Mouse (Mus musculus): ENCODE data around the gene Krit1. TPM values are rescaled to one million over a fixed set of nuclear protein-coding genes. Genes with fewer than 3 reads are reported as not detected.
"Not testable (repeated sequence)": the region's sequence is repeated elsewhere in the genome, so short reads cannot be mapped to it uniquely, and the experiment has no call there.

The Krit1 gene
- total RNA-seq (2017), result 88.6 and 92.8 TPM in 2 replicates

DNA sequence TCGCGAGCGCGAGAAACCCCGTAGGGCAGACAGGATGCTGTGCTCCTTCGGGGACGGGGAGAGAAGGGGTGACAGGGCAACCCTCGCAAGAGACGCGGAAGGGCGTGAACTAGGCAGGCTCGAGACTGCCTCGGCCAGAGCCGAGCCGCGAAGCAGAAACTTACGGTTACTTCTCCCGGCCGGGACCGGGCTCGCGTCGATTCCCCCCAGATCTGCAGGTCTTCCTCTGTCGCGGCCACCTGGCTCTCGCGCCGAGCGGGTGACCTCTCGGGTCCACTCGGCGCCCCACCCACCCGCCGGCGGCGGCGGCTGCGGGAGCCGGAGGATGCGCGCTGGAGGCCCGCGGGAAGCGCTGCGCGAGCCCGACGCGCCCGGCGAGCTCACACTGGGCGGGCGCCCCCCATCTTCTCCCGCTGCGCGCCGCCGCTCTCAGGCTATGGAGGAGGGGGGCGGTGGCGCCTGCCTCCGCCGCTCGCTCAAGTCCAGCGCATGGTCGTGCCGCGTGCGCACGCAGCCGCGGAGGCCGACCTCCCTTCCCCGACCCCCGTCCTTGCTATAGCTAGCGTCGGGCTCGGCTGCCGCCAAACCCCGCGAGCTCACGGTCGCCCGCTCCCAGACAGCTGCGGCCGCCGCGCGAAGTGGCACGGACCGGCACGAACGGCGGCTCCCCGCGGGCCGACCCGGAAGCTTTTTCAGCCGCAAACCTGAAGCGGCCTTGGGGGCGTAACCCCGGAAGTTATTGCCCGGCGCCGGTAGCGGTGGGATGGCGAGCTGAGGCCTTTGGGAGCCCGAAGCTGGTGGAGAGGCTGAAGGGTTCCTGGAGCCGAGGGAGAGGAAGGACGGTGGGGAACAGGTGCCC, at the start of gene Krit1, which contains the start of gene Ankib1:
TSS of gene Krit1 (plus strand) at position 752 of the 859 bp plus-strand sequence.
TSS of gene Ankib1 (minus strand) at position 493 of the 859 bp plus-strand sequence.
- peak; percentile 88 for ATAC-seq (replicated peaks in 1 of 2; ENCODE audit: insufficient read depth in 1 of 2, low FRiP score in 2 of 2, low TSS enrichment in 1 of 2, low read depth in 1 of 2, poor library complexity in 2 of 2, severe bottlenecking in 2 of 2)

DNA sequence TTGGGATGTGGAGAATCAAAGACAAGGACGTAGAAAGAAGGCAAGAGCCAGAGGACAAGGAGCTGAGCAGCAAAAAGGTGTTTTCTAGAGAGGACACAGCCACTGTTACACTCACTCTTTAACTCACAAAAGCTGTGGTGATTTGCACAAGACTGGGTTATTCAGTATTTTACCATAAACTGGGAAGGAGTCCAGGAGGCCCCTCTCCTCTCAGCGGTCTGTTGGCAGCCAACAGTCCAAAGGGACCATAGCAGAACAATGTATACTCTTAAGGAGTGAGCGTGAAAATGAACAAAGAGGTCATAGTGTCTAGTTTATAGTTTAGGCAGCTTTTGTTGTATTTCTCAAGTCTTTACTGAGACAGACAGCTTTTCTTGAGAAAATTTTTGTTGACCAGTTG, 31.5 kb upstream of the Krit1 start:
- ATAC-seq (replicated peaks in 1 of 2; ENCODE audit: insufficient read depth in 1 of 2, low FRiP score in 2 of 2, low TSS enrichment in 1 of 2, low read depth in 1 of 2, poor library complexity in 2 of 2, severe bottlenecking in 2 of 2), result no peak

DNA sequence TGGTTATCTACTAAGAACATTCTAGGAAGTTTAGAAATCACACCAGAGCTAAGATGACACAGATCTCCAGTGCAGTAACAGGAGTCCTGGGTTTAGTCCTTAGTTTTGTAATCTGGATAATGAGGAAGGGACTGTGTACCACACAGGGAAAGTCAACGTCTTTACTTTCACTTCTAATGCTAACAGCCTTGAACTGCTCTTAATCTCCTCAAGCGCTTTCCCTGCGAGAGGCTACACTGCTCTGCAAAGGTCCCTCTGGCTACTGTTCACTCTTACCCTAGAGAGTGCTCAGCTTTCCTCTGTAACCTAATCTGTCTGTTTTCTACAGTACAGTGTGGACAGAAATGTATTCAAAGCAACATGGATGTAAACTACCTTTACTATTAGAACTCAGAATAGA, 31.0 kb upstream of the Krit1 start:
- ATAC-seq (replicated peaks in 1 of 2; ENCODE audit: insufficient read depth in 1 of 2, low FRiP score in 2 of 2, low TSS enrichment in 1 of 2, low read depth in 1 of 2, poor library complexity in 2 of 2, severe bottlenecking in 2 of 2), result peak; percentile 75 to 97

DNA sequence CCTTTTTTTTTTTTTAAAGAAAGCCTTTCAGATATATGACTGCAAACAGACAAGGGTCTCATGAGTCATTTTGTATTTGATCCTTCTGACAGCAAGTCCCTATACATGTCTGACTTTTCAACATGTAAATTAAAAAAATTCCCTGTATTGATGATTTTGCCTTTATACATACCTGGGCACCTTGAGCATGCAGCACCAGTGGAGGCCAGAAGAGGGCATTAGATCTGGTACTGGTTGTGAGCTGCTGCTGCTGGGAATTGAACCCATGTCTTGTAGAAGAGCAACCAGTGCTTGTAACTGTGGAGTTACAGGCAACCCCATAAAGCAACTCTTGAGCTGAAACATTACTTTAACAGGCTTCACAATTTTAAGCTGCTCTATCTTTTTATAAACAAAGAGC, 20.3 kb upstream of the Krit1 start:
- ATAC-seq (replicated peaks in 1 of 2; ENCODE audit: insufficient read depth in 1 of 2, low FRiP score in 2 of 2, low TSS enrichment in 1 of 2, low read depth in 1 of 2, poor library complexity in 2 of 2, severe bottlenecking in 2 of 2), result no peak

DNA sequence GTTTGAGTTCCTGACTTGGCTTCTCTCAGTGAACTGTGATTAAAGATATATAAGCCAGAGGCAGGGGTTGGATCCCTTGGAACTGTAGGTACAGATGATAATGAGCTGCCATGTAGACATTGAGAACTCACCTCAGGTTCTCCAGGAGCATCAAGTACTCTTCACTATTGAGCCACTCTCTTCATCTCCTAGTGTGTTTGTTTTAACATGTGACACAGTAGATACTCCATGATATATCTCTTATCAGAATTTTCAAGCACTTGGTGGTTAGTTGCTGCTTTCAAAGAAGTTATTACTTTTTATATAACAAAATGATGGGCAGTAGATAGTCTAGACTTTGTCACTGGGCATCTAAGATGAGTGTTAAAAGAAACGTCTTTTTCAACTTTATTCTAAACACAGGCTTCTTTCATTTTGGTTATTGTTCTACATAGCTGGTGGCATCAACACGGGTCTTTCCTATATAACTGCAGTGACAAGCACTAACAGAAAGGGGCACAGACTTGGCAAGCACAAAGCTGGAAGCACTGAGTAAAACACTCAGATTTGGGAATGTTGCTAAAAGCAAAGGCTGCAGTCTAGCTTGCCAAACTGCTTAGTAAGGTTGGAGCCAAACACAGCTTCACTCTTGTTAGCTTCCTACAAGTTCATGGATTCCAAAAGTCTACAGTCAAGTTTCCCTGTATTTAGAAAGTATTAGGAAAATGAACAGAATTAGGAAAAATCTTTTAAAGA, 18.9 kb upstream of the Krit1 start:
- ATAC-seq (replicated peaks in 1 of 2; ENCODE audit: insufficient read depth in 1 of 2, low FRiP score in 2 of 2, low TSS enrichment in 1 of 2, low read depth in 1 of 2, poor library complexity in 2 of 2, severe bottlenecking in 2 of 2), result no peak

DNA sequence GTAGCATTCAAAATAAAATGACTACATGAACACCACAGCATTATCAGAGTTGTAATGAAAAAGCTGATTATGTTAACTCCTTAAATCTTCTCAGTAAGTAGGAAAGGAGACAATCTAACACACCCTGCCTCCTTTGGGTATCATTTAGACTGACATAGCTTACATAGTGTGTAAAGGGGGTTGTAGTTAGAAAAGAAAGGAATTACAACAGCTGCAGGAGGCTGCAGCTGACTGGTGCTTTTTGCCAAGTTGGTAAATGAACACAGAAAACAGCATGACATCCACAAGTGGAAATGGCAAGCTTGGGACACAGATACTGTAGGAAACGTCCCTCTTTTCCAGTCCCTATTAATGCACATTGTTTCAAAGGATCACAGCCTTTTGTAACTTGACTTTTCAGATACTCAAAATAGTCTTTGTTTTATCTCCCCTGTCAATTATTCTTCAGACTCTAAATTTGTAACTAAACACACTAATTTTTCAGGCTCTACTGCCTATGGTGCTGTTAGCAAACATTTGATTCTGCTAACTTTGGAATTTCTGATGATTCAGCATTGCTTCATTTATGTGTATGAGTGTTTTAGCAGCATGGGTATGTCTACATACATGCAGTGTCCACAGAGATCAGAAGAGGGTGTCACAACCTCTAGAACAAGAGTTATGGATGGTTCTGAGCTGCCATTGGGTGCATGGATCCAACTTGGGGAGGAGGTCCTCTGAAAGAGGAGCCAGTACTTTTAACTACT, 18.1 kb upstream of the Krit1 start:
- ATAC-seq (replicated peaks in 1 of 2; ENCODE audit: insufficient read depth in 1 of 2, low FRiP score in 2 of 2, low TSS enrichment in 1 of 2, low read depth in 1 of 2, poor library complexity in 2 of 2, severe bottlenecking in 2 of 2), result no peak

DNA sequence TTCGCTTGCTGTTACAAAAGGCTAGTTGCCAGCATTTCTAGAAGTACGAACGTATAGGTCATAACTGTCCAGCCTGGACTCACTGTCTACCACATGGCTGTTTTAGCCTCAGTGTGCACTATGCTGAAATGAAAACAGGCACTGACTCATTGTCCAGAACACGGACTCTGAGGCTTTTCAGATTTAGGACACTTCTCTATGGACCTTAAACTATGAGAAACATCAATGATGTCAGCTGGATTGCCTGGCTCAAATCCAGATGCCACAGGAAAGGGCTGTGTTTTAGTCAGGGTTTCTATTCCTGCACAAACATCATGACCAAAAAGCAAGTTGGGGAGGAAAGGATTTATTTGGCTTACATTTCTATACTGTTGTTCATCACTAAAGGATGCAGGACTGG, 15.4 kb upstream of the Krit1 start:
- no peak for ATAC-seq (replicated peaks in 1 of 2; ENCODE audit: insufficient read depth in 1 of 2, low FRiP score in 2 of 2, low TSS enrichment in 1 of 2, low read depth in 1 of 2, poor library complexity in 2 of 2, severe bottlenecking in 2 of 2)

DNA sequence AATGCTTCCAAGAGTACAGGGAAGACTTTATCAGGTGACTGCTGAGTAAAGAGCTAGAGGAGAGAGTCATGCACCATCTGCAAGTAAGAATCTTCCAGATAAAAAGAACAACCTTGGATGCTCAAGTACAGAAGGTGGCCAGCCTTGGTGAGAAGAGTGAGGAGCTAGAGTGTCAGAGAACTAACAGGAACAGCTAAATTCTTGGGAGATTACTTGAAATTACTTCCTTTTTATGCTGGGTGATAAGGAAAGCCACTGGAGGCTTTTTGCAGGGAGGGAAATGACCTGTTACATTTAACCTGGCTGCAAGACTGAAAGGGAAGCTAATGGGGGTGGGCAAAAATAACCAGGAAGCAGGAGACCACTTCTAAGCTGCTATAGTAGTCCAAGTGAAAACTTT, 11.9 kb upstream of the Krit1 start:
- ATAC-seq (replicated peaks in 1 of 2; ENCODE audit: insufficient read depth in 1 of 2, low FRiP score in 2 of 2, low TSS enrichment in 1 of 2, low read depth in 1 of 2, poor library complexity in 2 of 2, severe bottlenecking in 2 of 2), result peak in 1 of 2 experiments; percentile 14; a peak in 1 of 4 replicates

DNA sequence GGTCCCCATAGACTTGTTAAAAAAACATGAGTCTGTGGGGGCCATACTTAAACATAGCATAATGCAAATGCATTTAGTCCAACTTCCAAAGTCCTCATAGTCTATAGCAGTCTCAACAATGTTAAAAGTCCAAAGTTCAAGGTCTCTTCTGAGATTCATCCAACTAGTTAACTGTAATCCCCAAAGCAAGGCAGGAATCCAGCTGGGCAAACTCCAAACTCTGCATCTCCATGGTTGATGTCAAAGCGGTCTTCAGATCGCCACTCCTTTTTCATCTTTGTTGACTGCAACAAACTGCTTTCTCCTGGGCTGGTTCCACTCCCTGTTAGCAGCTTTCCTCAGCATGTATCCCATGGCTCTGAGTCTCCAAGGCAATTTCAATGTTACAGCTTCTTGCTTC, 5.9 kb upstream of the Krit1 start:
- ATAC-seq (replicated peaks in 1 of 2; ENCODE audit: insufficient read depth in 1 of 2, low FRiP score in 2 of 2, low TSS enrichment in 1 of 2, low read depth in 1 of 2, poor library complexity in 2 of 2, severe bottlenecking in 2 of 2), result not testable (repeated sequence)

DNA sequence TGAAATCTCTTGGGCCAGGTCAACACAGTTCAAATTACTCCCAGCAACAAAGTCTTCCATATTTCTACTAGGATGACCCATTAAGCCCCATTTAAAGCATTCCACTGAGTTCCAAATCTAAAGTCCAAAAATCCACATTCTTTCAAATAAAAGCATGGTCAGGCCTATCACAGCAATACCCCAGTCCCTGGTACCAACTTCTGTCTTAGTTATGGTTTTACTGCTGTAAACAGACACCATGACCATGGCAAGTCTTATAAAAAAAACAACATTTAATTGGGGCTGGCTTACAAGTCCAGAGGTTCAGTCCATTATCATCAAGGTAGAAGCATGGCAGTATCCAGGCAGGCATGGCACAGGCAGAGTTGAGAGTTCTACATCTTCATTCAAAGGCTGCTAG, 4.3 kb upstream of the Krit1 start:
- not testable (repeated sequence) for ATAC-seq (replicated peaks in 1 of 2; ENCODE audit: insufficient read depth in 1 of 2, low FRiP score in 2 of 2, low TSS enrichment in 1 of 2, low read depth in 1 of 2, poor library complexity in 2 of 2, severe bottlenecking in 2 of 2)

DNA sequence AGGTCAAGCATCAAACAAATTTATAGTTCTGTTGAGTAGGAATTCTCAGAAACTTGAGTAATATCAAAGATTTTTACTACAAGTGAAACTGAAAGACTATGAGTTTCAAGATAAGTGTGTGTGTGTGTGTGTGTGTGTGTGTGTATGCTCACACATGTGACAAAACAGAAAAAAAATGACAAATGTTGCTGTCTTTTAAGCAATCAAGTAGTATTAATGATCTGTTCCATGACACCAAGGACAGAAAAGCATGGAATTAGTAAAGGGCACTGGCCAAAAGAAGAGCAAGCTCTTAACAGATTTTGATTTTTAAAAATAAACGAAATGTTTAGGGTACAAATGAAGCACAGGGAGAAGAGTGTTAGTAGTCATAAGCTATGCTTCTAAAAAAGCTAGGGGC, 2.9 kb upstream of the Krit1 start:
- ATAC-seq (replicated peaks in 1 of 2; ENCODE audit: insufficient read depth in 1 of 2, low FRiP score in 2 of 2, low TSS enrichment in 1 of 2, low read depth in 1 of 2, poor library complexity in 2 of 2, severe bottlenecking in 2 of 2), result no peak

DNA sequence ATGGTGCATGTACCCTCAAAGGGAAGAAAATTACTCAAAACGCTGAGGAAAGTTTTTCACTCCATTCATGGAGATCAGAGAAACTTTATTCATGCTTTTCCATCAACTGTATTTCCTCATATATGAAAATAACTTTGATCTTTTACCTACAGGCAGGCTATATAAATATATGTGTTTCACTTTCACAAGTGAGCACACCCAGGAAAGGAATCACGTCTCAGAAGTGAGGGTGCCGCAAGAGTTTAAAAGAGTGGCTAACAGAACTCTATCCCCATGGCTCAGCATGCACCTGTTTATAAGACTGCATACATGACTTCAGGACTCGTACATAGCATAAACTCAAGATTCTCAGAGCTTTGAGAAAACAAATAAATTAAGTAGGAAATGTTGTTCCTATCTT, 2.1 kb upstream of the Krit1 start:
- no peak for ATAC-seq (replicated peaks in 1 of 2; ENCODE audit: insufficient read depth in 1 of 2, low FRiP score in 2 of 2, low TSS enrichment in 1 of 2, low read depth in 1 of 2, poor library complexity in 2 of 2, severe bottlenecking in 2 of 2)

DNA sequence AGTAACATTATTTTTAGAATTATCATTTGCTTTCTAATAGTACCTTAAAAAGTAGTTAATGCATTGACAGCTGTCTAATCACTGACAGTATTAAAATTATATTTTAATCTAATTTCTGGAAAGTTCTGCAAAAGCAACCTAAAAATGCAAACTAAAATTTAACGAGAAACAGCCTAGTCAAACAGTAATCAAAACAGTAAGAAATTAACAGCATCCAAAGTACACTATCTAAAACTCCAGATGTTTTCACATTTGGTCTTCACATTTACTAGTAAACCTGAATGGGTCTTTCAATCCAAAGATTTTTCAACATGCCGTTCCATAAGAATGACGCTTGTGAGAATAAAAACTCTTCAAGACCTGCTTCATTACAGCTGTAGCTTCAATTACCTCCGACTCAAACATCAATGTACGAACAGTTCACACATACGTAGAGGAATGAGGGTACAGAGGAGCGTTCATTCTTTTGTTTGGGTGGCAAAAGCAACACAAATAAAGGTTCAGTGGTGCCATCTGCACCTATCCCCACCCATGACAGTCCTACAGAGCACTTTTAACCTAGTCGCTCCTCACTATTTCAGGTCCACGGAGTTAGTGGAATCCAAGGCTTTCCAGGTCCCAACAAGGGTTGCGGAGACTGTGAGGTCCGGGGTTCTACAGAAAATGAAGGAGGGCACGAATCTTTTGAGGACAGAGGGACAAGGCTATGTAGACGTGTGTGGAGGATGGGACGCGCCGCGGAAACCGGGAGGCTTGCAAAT, 1.1 kb upstream of the Krit1 start:
- ATAC-seq (replicated peaks in 1 of 2; ENCODE audit: insufficient read depth in 1 of 2, low FRiP score in 2 of 2, low TSS enrichment in 1 of 2, low read depth in 1 of 2, poor library complexity in 2 of 2, severe bottlenecking in 2 of 2), result 0 out of 4 replicates have a peak, but pooled peaks of 1 of the 2 experiments have one; percentile 14

DNA sequence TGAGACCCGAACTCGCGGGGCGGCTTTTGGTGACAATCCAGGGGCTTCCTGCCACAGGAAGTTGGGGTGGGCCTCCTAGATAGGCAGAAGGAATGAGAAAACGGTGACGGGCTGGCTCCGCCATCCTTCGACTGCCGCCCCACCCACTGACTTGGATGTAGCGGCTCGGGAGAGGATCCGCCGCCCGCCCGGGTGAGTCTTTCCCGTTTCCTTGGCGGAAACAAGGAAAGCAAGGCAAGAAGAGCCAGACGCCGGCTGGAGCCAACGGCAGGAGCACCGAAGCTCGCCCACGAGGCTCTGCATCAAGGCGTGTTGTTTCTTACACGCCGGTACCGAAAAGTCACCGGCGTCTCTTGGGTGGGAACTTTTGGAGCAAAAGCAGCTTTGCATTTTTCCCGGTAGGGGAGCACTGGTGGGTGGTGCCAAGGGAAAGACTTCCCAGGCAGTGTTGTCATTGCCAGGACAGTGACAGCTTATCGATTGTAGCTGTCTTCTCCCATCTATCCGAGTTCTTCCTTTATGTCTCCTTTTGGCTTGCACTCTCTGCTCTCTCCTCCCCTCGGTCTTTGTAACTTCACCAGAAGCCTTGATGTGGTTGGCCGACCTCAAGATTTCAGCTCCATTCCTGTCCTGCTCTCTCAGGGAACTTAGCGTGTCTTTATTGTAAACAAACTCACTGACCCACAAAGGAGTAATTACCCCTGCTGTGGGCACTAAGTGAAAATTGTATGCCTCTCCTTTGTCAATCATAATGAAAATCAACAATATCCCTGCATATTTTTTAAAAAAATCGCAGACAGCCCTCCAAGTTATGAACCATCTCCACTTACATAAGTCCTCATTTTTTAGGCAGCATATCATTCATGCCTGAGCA, 545 bp downstream of the Krit1 start:
- ATAC-seq (replicated peaks in 1 of 2; ENCODE audit: insufficient read depth in 1 of 2, low FRiP score in 2 of 2, low TSS enrichment in 1 of 2, low read depth in 1 of 2, poor library complexity in 2 of 2, severe bottlenecking in 2 of 2), result peak; percentile 50 to 73; a peak in 3 of 4 replicates

DNA sequence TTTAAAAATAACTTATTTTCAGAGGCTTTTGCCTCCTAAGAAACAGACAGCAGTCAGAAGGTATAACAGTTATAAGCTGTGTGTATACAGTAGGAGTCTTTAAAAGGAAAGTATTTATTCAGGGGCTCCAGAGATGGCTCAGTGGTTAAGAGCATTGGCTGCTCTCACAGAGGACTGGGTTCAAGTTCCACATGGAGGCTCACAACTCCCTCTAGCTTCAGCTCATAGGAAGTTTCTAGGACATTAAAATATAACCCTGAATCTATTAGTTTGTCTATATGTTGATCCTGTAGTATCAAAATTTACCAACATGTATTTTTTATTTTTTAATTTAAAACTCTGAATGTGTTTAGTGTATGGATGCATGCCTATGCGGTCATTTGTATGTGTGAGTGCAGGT, 5.5 kb downstream of the Krit1 start:
- ATAC-seq (replicated peaks in 1 of 2; ENCODE audit: insufficient read depth in 1 of 2, low FRiP score in 2 of 2, low TSS enrichment in 1 of 2, low read depth in 1 of 2, poor library complexity in 2 of 2, severe bottlenecking in 2 of 2), result no peak

DNA sequence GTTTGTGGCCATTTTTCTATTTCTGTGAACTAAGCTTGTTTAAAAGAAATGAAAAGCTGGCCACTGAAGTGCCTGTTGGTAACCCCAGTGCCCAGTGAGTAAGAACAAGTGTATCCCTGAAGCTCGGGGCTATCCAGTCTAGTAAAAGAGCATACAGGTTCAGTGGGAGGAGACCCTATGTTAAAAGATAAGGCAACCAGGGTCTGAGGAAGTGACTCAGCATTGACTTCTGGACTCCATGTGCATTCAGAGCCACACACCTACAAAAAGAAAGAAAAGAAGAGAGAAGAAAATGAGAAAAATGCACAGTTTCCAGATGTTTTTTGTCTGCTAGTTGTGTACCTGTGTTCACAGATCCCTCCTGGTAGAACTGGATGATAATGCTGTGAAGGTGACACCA, 31.1 kb downstream of the Krit1 start:
- ATAC-seq (replicated peaks in 1 of 2; ENCODE audit: insufficient read depth in 1 of 2, low FRiP score in 2 of 2, low TSS enrichment in 1 of 2, low read depth in 1 of 2, poor library complexity in 2 of 2, severe bottlenecking in 2 of 2), result no peak
